In genomic region chr7:65878234-65878633, GRCm38 (mm10) we compare ENCODE assay signal across 17 mouse cellular contexts. TPM values are rescaled to one million over a fixed set of nuclear protein-coding genes. Genes with fewer than 3 reads are reported as not detected.
"Had no signal": no experiment of that assay in that cellular context is flagged by ENCODE, and none has a peak within 500 bp of the region (broad histone marks: within the 10 kb centered on the region; RNA-seq: fewer than 3 reads in every experiment).

No protein-coding gene starts in this region.

- DNase-seq: heart, postnatal 10 days; heart, postnatal 14 days; heart, postnatal 36 days; heart, postnatal 4 days; kidney, adult 11 months; kidney, adult 18-20 months; kidney, adult 2 months; kidney, adult 8-10 months; kidney, adult 9 months; kidney, postnatal 10 days; kidney, postnatal 14 days; kidney, postnatal 25 days; kidney, postnatal 36 days; kidney, postnatal 4 days; layer of hippocampus, adult 9-11 months; layer of hippocampus, postnatal 36 days had no signal

RNA-seq across cellular contexts. Expression of gene Pcsk6, which starts 16.7 kb away (rescaled TPM):
- total RNA-seq: hematopoietic stem cell, adult 5-6 weeks had no signal
